Mouse (Mus musculus) granulocyte monocyte progenitor cell, adult 5-6 weeks (primary cell): Measurements from ENCODE around the gene Baz2a. TPM values are rescaled to one million over a fixed set of nuclear protein-coding genes. Genes with fewer than 3 reads are reported as not detected.
A peak's percentile ranks its signal among the peaks of the same experiment; 100 is the strongest.
"Not testable (repeated sequence)": the region's sequence is repeated elsewhere in the genome, so short reads cannot be mapped to it uniquely, and the experiment has no call there.

Experiments used
- ATAC-seq: replicated peaks from 2 replicates; pipeline ENCODE4 v1.8.0; 2016; ENCODE audit warnings: mild to moderate bottlenecking, moderate TSS enrichment, inconsistent platforms; ENCODE audit not compliant: poor library complexity, severe bottlenecking
- total RNA-seq, 2 experiments: library from RNA; stranded (forward) in 1 of 2; stranded (reverse) in 1 of 2; fragments of 200-712, 200-1000 nt in 1 of 2; fragments of >200 nt in 1 of 2; fragmentation: Nextera tagmentation in 1 of 2; gene quantifications; 2 replicates each; pipeline ENCODE4 v1.2.3; 2014 to 2017

The Baz2a gene
- total RNA-seq, 2 experiments from 2014 or later = 15.0 to 64.2 TPM

GRCm38 (mm10) chr10:128171348-128171747 lies 80.0 kb downstream of the Baz2a start:
- not testable (repeated sequence) for ATAC-seq

DNA sequence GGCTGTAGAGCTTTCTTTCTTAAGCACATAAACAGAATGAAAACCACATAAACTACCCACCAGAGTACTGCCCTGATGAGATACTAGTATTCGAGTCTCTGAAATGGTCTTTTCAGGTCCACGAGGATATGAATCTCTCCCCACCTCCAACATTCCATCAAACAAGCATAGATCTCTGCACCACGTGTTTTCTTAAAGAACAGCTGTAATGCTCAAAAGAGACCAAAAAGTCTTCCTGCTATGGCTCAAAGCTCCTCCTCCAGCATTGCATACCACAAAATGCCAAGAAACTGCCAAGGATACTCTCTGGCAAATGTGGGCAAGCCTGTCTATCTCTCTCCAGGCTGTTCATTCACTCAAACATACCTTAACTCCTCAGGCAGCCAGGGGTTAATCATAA lies 83.9 kb downstream of the Baz2a start:
- ATAC-seq = no peak

DNA sequence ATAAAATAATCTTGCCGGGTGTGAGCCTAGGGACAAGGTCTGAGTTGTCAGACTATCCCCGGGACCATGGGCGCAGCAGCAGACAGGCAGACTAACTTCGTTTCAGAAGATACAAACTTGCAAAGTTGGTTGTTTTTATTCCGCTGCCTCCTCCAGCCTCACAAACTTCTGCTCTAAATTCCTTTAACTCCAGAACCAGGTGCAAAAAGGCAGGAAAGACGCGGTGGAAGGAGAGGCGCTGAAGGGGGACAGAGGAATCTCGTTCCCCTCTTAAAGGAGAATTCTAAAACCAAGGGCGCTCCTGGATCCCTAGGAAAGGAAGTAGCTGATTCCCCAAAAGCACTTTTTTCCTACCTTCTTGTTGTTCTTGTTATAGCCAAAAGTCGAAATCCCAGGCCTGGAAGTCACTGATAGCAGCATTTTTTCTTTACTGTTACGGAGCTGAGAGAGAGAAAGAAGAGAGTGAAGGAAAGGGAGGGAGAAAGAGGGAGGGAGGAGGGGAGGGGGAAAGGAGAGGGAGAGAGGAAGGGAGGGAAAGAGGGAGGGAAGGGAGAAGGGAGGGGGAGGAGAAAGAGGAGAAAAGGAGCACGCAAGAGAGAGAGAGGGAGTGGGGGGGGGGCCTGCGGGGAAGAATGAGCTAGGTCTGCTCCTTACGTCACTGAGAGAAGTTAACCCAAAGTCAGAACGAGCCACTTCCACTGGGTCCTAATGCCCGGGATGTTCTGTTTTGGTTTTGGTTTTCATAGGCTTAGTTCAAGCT lies 84.8 kb downstream of the Baz2a start:
- ATAC-seq = peak; percentile 99

GRCm38 (mm10) chr10:128177316-128177715 lies 85.9 kb downstream of the Baz2a start:
- ATAC-seq = no peak

Other genes starting within 250 kb of the Baz2a start
- not detected in 2 replicates for gene Rdh19, start 241.6 kb upstream of the Baz2a start, total RNA-seq (2014; fragmentation: Nextera tagmentation)
- not detected in 2 replicates for gene Rdh19, start 241.6 kb upstream of the Baz2a start, total RNA-seq (2017)
- not detected in 2 replicates for gene Rdh16f2, start 225.1 kb upstream of the Baz2a start, total RNA-seq (2014; fragmentation: Nextera tagmentation)
- not detected in 2 replicates for gene Rdh16f2, start 225.1 kb upstream of the Baz2a start, total RNA-seq (2017)
- gene Rdh7, start 202.8 kb upstream of the Baz2a start, total RNA-seq (2014; fragmentation: Nextera tagmentation) = not detected in 2 replicates
- not detected in 2 replicates for gene Rdh7, start 202.8 kb upstream of the Baz2a start, total RNA-seq (2017)
- not detected in 2 replicates for gene Sdr9c7, start 193.1 kb upstream of the Baz2a start, total RNA-seq (2014; fragmentation: Nextera tagmentation)
- gene Sdr9c7, start 193.1 kb upstream of the Baz2a start, total RNA-seq (2017) = not detected in 2 replicates
- not detected in 2 replicates for gene Hsd17b6, start 84.0 kb upstream of the Baz2a start, total RNA-seq (2014; fragmentation: Nextera tagmentation)
- not detected in 2 replicates for gene Hsd17b6, start 84.0 kb upstream of the Baz2a start, total RNA-seq (2017)
- gene Prim1, start 76.4 kb upstream of the Baz2a start, total RNA-seq (2014; fragmentation: Nextera tagmentation) = 114 and 132 TPM in 2 replicates
- gene Prim1, start 76.4 kb upstream of the Baz2a start, total RNA-seq (2017) = 121 and 124 TPM in 2 replicates
- 1,470 and 1,497 TPM in 2 replicates for gene Naca, start 56.0 kb upstream of the Baz2a start, total RNA-seq (2014; fragmentation: Nextera tagmentation)
- gene Naca, start 56.0 kb upstream of the Baz2a start, total RNA-seq (2017) = 2,024 and 2,260 TPM in 2 replicates
- 204 and 218 TPM in 2 replicates for gene Ptges3, start 32.6 kb upstream of the Baz2a start, total RNA-seq (2014; fragmentation: Nextera tagmentation)
- 321 and 371 TPM in 2 replicates for gene Ptges3, start 32.6 kb upstream of the Baz2a start, total RNA-seq (2017)
- gene Atp5b, start 8.3 kb upstream of the Baz2a start, total RNA-seq (2014; fragmentation: Nextera tagmentation) = 1,867 and 2,007 TPM in 2 replicates
- gene Atp5b, start 8.3 kb upstream of the Baz2a start, total RNA-seq (2017) = 1,997 and 2,300 TPM in 2 replicates
- 14.3 and 20.5 TPM in 2 replicates for gene Rbms2, start 88.7 kb downstream of the Baz2a start, total RNA-seq (2014; fragmentation: Nextera tagmentation)
- gene Rbms2, start 88.7 kb downstream of the Baz2a start, total RNA-seq (2017) = 1.8 and 2.1 TPM in 2 replicates
- not detected in 2 replicates for gene Gls2, start 102.9 kb downstream of the Baz2a start, total RNA-seq (2014; fragmentation: Nextera tagmentation)
- not detected in 2 replicates for gene Gls2, start 102.9 kb downstream of the Baz2a start, total RNA-seq (2017)
- gene Spryd4, start 120.2 kb downstream of the Baz2a start, total RNA-seq (2014; fragmentation: Nextera tagmentation) = 15.1 and 16.3 TPM in 2 replicates
- gene Spryd4, start 120.2 kb downstream of the Baz2a start, total RNA-seq (2017) = 9.7 and 19.2 TPM in 2 replicates
- gene Mip, start 134.3 kb downstream of the Baz2a start, total RNA-seq (2014; fragmentation: Nextera tagmentation) = 0.75 TPM in 1 of 2 replicates, not detected in the other
- not detected in 2 replicates for gene Mip, start 134.3 kb downstream of the Baz2a start, total RNA-seq (2017)
- 55.4 and 70.5 TPM in 2 replicates for gene Timeless, start 140.5 kb downstream of the Baz2a start, total RNA-seq (2014; fragmentation: Nextera tagmentation)
- gene Timeless, start 140.5 kb downstream of the Baz2a start, total RNA-seq (2017) = 64.0 and 71.4 TPM in 2 replicates
- 0.41 and 3.2 TPM in 2 replicates for gene Apon, start 162.5 kb downstream of the Baz2a start, total RNA-seq (2014; fragmentation: Nextera tagmentation)
- 0.31 and 0.99 TPM in 2 replicates for gene Apon, start 162.5 kb downstream of the Baz2a start, total RNA-seq (2017)
- not detected in 2 replicates for gene Apof, start 177.1 kb downstream of the Baz2a start, total RNA-seq (2014; fragmentation: Nextera tagmentation)
- 0.34 and 0.57 TPM in 2 replicates for gene Apof, start 177.1 kb downstream of the Baz2a start, total RNA-seq (2017)
- gene Stat2, start 179.0 kb downstream of the Baz2a start, total RNA-seq (2014; fragmentation: Nextera tagmentation) = 26.8 and 28.5 TPM in 2 replicates
- 6.5 and 7.1 TPM in 2 replicates for gene Stat2, start 179.0 kb downstream of the Baz2a start, total RNA-seq (2017)
- gene Il23a, start 207.2 kb downstream of the Baz2a start, total RNA-seq (2014; fragmentation: Nextera tagmentation) = not detected in 2 replicates
- 1.3 and 1.6 TPM in 2 replicates for gene Il23a, start 207.2 kb downstream of the Baz2a start, total RNA-seq (2017)
- 22.7 and 25.7 TPM in 2 replicates for gene Pan2, start 211.8 kb downstream of the Baz2a start, total RNA-seq (2014; fragmentation: Nextera tagmentation)
- gene Pan2, start 211.8 kb downstream of the Baz2a start, total RNA-seq (2017) = 9.8 and 16.2 TPM in 2 replicates
- 108 and 200 TPM in 2 replicates for gene Cnpy2, start 230.9 kb downstream of the Baz2a start, total RNA-seq (2014; fragmentation: Nextera tagmentation)
- 135 TPM in 2 replicates for gene Cnpy2, start 230.9 kb downstream of the Baz2a start, total RNA-seq (2017)
- gene Cs, start 246.2 kb downstream of the Baz2a start, total RNA-seq (2014; fragmentation: Nextera tagmentation) = 175 and 176 TPM in 2 replicates
- gene Cs, start 246.2 kb downstream of the Baz2a start, total RNA-seq (2017) = 104 and 114 TPM in 2 replicates